Mouse (Mus musculus) testis, adult 2 months (tissue): ENCODE data around the gene Slc6a20b.

Experiments
- CTCF ChIP-seq: fragments of 200-500 bp; IDR thresholded peaks from 2 replicates; pipeline ENCODE4 v1.5.1; 2012; ENCODE audit warnings: low read depth, mild to moderate bottlenecking, inconsistent platforms, low read length, moderate library complexity; ENCODE audit not compliant: control insufficient read depth, insufficient read depth, insufficient replicate concordance
- POLR2A ChIP-seq: fragments of 200-500 bp; IDR thresholded peaks from 2 replicates; pipeline ENCODE4 v1.6.1; 2012; ENCODE audit warnings: low read depth, mild to moderate bottlenecking, inconsistent platforms, low read length, moderate library complexity; ENCODE audit not compliant: control insufficient read depth

- TF ChIP-seq CTCF: no peak
- TF ChIP-seq POLR2A: no peak
These were observed 46.8 kb upstream of the Slc6a20b start for GRCm38 (mm10) chr9:123679198-123679597.
